Mouse (Mus musculus): ENCODE measurements at regions not wholly inside any gene's neighbourhood (a gene's known extent, or its start where the extent isn't known, plus 50 kb on each side); places are given as distances from the start of the nearest gene placed in this dataset.

- TF ChIP-seq CTCF (IDR thresholded peaks at IDR 0.05; ENCODE audit: insufficient read depth, low read depth, low read length) (no peak), POLR2A (IDR thresholded peaks at IDR 0.05; ENCODE audit: insufficient read depth, low read depth, low read length) (no peak)
These were observed 54.0 kb upstream of the Shh start for GRCm38 (mm10) chr5:28520800-28521707.

Data from olfactory bulb, adult 2 months (tissue).